13 mouse cellular contexts compared by ENCODE assay signal in genomic region chrX:76942136-76942535, GRCm38 (mm10).
"Had no signal": no experiment of that assay in that cellular context is flagged by ENCODE, and none has a peak within 500 bp of the region (broad histone marks: within the 10 kb centered on the region; RNA-seq: fewer than 3 reads in every experiment).

No protein-coding gene starts in this region.

- DNase-seq: kidney, adult 2 months; kidney, postnatal 10 days; kidney, postnatal 4 days; midbrain, embryonic 14.5 days; thymus, adult 18-20 months; thymus, postnatal 36 days had no signal

- H3K4me2 ChIP-seq: kidney, embryonic 15.5 days; liver, embryonic 11.5 days; liver, embryonic 15.5 days; lung, embryonic 15.5 days; midbrain, embryonic 11.5 days had no signal

- H3K27ac ChIP-seq: kidney, embryonic 15.5 days; liver, embryonic 15.5 days; lung, embryonic 15.5 days; macrophage had no signal

- H3K27me3 ChIP-seq: kidney, embryonic 15.5 days; liver, embryonic 15.5 days; lung, embryonic 15.5 days had no signal

- H3K36me3 ChIP-seq: kidney, embryonic 15.5 days; liver, embryonic 15.5 days; lung, embryonic 15.5 days had no signal

- H3K9ac ChIP-seq: kidney, embryonic 15.5 days; liver, embryonic 15.5 days; lung, embryonic 15.5 days had no signal

- H3K9me3 ChIP-seq: kidney, embryonic 15.5 days; liver, embryonic 15.5 days; lung, embryonic 15.5 days had no signal

- H3K4me1 ChIP-seq: kidney, embryonic 15.5 days; liver, embryonic 15.5 days; lung, embryonic 15.5 days had no signal

- H3K4me3 ChIP-seq: kidney, embryonic 15.5 days; liver, embryonic 15.5 days; lung, embryonic 15.5 days had no signal

- ATAC-seq: intestine, postnatal 0 days had no signal
